Mouse (Mus musculus): ENCODE measurements around the gene Rps6kl1. TPM values are rescaled to one million over a fixed set of nuclear protein-coding genes. Genes with fewer than 3 reads are reported as not detected.
A peak's percentile ranks its signal among the peaks of the same experiment; 100 is the strongest.
"Not testable (repeated sequence)": the region's sequence is repeated elsewhere in the genome, so short reads cannot be mapped to it uniquely, and the experiment has no call there.

Gene Rps6kl1
- total RNA-seq, 2 experiments from 2014 or later = 0.64 to 1.1 TPM

DNA sequence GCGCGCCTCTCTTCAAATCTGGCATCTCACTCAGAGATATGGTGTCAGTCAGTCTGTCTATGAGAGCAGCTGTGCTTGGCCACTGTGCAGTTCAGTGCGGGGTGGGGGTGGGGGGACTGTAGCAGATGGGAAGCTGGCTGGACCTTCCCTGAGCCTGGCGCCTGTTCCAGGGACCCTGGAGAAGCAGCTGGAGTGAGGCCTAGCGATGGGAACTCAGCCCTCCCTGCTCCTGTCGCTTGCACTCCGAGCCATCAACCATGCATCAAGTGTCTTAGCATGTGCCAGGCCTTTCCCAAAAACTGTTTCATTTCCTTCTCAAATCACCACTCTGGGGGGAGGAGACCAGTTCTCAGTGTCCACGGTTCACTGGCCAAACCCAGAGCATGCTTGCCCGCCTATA is 5.4 kb downstream of the Rps6kl1 start:
- intact Hi-C loops (cut with DNase I) = no loop called here
- peak in 1 of 2 experiments; percentile 72 for DNase-seq

DNA sequence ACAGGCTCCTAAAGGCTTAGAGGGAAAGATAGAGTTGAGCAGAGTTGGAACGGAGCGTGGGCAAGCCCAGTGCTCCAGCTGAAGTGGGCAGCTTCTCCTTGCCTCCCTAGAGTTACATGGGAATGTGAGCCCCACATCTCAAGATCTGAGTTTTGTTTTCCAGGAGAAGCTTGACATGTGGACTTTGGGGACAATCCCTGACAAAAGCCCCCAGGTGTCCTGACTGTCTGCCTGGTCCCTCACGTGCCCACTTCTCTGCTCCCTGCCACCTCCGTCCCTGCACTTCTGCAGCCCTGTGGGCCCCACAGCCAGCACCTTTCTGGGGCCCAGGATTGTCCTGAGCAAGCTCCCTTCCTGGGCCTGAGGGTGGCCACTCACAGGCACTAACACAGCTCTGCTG is 6.2 kb downstream of the Rps6kl1 start:
- DNase-seq = no peak
- intact Hi-C loops (cut with DNase I) = no loop called here

DNA sequence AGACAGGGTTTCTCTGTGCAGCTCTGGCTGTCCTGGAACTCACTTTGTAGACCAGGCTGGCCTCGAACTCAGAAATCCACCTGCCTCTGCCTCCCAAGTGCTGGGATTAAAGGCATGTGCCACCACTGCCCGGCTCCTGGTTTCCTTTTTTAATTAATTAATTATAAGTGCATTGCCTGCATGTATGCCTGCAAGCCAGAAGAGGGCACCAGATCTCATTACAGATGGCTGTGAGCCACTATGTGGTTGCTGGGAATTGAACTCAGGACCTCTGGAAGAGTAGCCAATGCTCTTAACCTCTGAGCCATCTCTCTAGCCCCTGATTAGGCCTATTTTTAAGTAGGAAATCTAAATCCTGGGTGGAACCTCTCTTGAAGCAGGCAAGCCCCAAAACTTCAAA is 6.8 kb downstream of the Rps6kl1 start:
- intact Hi-C loops (cut with DNase I) = not testable (repeated sequence)

DNA sequence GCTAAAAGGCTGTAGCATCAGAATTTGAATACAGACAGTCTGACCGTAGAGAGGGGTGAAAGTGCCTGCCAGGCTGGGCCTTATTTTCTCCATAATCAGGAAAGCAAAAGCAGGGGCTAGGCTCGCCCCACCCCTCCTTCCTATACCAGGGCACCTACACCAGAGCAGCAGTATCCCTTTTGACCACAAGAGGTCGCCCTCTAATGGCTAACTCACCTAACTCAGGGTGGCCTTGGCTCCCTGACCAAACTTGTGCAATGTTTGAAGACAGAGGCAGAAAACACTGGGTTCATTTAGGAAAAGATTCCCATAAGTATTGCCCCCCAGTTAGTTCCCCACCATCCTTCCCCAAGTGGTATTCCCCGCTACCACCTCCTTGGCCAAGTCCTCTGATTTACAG is 8.3 kb downstream of the Rps6kl1 start:
- intact Hi-C loops (cut with DNase I) = loop anchor here (1.0 kb wide), 1 partner anchor 162 kb away; no protein-coding TSS in a partner anchor
- DNase-seq = peak; percentile 68 to 86

More for the DNA sequence above, 6.8 kb downstream of the Rps6kl1 start:
- not testable (repeated sequence) for DNase-seq

DNA sequence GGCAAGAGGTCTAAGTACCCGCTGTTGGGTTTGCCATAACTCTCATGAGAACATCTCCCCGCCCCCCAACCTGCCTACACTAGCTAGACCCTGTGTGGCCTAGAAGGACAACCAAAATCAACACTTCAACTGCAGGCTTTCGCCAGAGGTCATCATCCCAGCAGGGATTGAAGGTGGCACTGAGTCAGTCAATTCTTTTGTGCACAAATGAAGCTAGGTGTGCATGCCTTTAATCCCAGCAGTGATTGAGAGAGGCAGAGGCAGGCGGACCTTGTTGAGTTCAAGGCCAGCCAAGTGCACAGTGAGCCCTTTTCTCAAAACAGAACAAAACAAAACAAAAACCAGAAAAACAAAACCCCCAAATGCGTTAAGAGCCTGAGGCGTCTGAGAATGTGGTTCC is 10.0 kb downstream of the Rps6kl1 start:
- intact Hi-C loops (cut with DNase I) = no loop called here

DNA sequence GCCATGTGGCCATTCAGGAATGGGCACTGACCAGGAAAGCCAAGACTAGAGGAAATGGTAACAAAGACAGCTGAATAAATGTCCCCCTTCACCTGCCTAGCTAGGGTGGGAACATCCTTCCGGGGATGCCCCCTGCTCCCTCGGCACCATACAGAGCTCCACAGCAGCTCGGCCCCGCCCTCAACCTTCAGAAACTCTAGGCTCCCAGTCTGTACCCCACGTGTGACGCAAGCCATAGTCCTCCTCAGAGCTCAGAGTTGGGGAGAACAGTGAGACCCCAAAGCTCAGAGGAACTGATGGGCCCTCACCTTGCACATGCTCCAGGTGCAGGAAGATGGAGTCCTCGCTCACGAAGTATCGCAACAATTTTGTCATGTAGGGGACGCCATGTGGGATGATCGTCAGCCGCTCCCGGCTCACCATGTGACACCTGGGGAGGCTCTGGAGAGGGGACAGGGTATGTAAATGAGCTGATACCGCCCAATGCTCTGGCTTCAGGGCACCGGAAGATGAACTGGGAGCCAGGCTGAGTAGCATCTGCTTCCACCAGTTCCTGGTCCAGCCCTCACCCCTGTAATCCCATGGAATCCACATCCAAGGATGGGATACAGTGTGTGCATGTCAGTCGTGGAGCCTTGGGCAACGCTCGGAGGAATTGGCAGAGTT is 10.9 kb downstream of the Rps6kl1 start:
- no peak for DNase-seq
- intact Hi-C loops (cut with DNase I) = no loop called here

More for the DNA sequence above, 10.0 kb downstream of the Rps6kl1 start:
- no peak for DNase-seq

DNA sequence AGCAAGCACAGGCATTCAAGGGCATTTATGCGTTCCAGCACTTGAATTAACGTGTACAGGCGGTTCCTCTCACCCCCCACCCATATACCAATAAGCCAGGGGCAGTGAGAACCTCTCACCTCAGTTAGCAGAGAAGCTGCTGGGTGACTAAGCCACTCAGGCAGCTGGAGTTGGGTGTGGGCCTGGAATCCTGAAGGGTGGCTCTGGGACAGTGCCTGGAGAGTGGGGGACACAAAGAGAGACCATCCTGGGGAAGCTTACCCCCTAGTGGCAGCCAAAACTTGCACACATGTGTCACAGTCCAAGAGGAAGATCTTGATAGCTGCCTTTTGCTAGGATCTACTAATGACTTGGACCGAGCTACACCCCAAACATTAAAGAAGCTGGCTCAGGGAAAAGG is 14.4 kb downstream of the Rps6kl1 start:
- intact Hi-C loops (cut with DNase I) = no loop called here
- no peak for DNase-seq

DNA sequence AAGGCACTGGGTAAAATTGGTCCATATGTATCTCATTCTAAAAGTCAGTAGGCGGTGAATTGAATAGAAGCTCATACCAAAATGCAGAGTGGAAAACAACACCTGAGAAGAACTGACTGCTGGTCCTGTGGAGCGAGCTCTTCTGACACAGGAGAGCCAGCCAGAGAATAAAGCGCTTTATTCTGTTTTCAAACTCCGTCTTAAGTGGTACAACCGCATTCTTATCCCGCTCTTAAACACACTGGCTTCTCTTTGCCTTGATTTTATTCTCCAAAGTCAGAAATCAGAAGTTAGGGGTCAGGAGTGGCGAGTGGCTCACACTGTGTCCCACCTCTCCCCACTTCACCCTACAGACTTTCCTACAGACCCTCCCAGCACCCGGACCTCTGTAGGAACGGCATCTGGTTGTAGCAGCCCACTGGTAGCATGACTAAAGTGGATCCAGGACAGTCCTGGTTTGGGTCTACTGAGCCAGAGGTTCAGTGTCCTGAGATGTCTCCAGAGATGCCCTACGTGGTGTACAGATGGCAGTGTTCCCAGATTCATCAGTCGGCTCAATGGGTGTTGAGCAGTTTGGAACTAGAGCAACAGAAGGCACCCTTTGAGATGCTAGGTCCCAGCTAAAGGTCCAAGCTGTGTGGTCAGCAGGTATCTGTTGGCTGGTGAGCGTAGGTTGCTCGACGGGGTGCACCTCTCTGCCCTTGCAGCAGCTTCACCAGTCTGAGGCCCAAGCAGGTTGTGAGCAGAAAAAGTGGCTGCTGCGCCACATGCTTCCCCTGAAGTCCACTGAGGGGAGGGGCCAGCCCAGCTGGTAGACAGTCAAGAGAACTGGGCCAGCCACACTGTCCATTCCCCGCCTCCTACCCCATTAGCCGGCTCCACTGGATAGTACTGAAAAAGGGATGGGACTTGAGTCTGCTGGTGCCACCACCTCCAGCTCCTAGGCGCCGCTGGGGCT is 15.3 kb downstream of the Rps6kl1 start:
- intact Hi-C loops (cut with DNase I) = no loop called here
- no peak for DNase-seq

DNA sequence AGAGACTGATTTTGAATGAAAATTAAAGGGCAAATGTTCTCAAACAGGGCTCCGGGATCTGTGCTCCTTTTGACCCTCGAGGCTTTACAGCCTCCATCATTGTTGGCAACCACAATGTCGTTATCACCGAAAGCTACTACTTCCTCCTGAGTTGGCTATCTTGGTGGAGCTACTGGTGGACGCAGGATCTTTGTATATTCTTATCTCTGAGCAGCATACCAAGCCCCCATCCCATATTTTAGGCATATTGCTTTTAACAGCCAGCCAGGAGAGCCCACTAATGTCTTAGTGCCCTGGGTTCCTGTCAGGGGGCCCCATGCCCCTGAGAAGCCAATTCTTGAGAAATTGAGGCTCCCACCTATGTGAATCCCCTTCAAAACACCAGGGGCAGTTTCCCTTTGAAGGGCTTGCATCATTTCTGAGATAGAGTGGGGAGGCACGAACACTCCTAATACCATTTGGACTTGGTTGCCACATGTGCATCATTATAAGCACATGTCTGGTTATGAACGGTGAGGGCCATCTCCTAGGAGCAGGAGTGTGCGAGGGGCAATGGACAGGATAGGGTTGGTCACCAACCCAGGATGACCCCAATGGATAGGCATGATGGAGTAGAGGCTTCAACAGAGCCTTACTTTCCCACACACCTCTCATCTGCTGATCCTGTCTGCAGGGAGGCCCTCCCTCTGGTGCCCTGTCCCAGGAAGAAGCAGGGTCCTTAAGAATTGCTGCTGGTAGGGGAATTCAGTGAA is 16.8 kb downstream of the Rps6kl1 start:
- DNase-seq = no peak
- intact Hi-C loops (cut with DNase I) = no loop called here

DNA sequence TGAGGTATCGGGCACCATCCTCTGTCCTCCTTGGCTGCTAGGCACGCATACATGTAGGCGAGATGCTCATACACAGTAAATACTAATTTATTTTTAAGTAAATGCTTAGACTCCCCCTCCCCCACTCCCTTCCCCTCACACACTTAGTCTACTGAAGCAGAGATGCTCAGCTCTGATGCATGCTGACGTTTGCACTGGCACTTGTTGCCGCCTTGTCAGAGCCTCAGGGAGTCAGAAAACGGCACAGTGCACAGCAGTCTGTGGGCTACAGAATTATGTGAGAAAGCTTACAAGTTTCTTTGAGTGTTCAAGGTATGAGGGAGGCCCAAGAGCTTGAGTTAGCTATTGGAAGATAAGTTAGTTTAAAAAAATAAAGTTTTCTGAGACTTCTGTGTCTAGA is 19.7 kb downstream of the Rps6kl1 start:
- intact Hi-C loops (cut with DNase I) = no loop called here
- no peak for DNase-seq

DNA sequence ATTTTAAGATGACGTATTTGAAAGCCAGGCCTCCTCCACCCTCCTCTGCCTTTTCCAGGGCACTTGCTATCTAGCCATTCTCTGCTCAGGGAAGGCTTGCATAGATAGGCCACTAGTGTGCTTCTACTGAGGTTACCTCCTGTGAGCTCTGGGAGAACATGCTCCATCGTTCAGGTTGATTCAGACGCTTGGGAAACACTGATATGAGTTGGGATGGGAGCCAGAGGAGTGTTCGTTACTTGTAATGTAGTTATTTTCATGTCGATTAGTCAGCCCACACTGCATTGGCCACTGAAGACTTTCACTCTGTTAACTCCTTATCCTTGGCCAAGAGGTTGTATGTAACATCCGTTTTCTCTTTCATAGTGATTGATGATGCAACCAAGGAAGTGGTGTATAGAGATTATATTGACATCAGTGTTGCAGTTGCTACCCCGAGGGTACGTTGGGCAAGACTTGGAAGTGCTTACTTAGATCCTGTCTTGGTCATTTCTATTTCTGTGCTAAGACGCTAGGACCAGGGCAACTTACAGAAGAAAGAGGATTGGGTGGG is 21.6 kb downstream of the Rps6kl1 start:
- intact Hi-C loops (cut with DNase I) = no loop called here
- DNase-seq = no peak

DNA sequence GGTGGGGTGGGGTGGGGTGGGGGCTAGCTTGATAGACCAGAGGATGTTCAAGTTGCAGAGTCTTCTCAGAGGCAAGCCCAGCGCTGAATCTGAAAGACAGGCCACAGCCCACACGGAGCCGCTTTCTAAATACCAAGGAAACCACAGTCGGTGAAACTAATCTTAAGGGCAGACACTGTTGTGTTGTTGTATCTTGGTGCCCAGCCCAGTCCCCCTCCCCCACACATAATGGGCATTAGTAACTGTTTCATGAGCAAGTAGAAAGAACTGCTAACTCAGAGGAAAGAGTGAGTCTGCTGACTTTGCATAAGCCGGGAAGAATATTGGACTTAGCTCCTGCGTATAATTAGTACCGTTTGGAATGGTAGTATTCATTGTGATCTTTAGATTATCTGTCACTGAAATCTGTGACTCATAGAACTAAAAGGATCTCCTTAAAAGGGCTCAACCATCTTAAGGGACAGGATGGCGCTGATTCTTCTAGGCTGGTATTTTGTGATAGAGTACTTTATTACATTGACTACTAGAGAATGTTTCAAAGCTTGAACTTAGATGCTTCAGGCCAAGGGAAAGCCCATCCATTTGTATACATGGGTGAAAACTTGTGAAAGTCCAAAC is 24.0 kb downstream of the Rps6kl1 start:
- DNase-seq = no peak
- intact Hi-C loops (cut with DNase I) = no loop called here

DNA sequence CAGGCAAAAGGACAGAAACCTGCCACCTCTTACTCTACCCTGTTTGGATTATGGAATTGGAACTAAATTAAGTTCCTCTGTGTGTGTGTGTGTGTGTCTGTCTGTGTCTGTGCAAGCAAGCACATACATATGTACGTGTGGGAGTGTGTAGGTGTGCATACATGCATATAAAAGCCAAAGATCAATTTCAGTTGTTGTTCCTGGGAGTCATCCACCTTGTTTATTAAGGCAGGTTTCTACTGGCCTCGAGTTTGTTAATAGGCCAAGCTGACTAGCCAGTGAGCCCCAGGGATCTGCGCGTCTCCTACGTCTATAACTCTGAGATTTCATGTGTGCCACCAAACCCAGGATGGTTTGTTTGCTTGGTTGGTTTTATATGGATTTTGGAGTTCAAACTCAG is 26.3 kb downstream of the Rps6kl1 start:
- intact Hi-C loops (cut with DNase I) = no loop called here
- no peak for DNase-seq

DNA sequence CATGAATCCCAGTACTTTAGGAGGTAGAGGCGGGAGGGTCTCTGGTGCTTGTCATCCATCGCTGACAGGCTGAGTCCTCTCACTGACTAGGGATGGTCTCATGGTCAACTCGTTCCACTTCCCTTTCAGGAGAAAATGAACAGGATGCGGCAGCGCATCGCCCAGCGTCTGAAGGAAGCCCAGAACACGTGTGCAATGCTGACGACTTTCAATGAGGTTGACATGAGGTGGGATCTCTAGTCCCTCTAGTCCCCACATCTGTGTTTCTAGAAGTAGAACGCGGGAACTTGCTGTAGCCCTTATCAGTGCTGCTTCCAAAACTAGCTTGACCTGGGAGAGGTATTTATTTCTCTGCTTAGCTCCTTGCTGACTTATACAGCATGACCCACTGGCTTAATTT is 27.4 kb downstream of the Rps6kl1 start:
- intact Hi-C loops (cut with DNase I) = no loop called here
- no peak for DNase-seq

DNA sequence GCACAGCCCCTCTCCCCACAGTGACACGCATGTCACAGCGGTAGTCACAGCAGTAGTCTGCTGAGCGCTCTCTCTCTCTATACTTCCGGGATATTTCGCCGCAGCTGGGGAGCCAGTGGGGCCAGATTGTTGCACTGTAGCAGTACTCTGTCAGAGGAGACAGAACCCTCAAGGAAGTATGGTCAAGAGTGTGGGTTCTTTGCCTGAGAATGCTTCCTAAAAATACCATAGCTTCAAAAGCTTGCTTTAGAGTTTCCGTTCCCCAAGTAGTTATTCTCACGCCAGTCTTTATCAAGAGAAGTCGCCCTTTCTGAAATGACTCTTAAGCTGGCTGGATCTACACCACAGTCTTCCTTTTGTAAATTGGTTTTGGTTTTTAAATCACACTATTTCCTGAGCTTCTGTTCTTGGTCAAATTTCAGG is 27.9 kb downstream of the Rps6kl1 start:
- intact Hi-C loops (cut with DNase I) = no loop called here
- no peak for DNase-seq

DNA sequence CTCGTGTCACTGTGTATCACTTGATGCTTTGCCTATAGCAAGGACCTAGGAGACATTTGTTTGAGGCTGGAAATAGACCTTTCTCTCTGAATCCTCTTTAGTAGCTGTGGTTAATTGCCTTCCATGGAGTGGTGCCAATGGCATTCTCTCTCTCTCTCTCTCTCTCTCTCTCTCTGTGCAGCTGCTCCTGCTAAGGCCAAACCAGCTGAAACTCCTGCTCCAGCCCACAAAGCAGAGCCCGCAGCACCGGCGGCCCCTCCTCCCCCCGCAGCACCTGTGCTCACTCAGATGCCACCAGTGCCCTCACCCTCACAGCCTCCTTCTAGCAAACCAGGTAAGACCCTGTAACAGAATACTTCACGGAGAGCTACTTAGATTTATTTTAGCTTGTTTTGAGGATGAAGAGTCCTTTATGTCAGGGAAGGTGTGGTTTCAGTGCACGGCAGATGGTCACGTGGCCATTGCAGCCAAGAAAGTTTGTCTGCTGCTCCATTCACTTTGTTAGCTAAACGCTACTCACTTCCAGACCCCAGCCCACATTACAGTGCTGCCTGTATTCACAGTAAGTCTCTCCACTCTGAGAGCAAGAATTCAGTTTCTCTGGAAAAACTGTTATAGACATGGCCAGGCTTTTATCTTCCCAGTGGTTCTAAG is 29.1 kb downstream of the Rps6kl1 start:
- intact Hi-C loops (cut with DNase I) = no loop called here
- DNase-seq = no peak

DNA sequence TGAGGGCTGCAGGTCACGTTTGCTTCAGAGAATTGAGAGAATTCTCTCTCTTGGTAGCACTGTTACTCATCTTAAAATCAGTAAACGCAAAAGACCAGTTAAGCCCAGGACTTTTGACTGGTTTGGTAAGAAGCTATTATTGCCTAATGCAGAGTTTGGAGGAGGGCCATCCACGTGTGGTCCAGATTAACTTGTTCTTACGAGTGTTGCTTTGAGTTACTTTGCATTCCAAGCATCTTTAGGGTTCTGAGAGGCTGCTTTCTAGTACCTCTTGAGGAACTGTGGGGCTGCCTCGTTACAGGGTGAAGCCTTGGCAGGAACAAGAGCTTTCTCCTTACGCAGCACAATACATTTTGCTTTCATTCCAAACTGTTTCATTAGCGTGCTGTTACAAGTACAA is 35.4 kb downstream of the Rps6kl1 start:
- intact Hi-C loops (cut with DNase I) = no loop called here
- no peak for DNase-seq

DNA sequence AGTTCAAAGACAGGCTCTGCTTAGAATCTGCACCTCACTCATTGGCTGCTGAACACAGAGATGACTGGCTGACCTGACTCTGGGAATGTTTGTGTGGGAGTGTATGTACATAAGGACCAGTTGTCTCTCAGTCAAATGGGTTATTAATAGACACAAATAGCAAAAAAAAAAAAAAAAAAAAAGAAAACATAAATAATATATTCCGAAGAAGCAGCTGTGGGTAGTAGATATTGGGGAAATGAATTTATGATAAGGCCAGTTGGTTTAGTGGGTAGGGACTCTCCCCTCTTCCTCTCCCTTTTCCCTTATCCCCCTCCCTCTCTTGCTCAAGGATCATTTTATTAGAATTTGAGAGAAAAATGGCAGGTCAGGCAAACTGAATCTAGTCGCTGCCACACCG is 37.1 kb downstream of the Rps6kl1 start:
- intact Hi-C loops (cut with DNase I) = no loop called here
- no peak for DNase-seq

DNA sequence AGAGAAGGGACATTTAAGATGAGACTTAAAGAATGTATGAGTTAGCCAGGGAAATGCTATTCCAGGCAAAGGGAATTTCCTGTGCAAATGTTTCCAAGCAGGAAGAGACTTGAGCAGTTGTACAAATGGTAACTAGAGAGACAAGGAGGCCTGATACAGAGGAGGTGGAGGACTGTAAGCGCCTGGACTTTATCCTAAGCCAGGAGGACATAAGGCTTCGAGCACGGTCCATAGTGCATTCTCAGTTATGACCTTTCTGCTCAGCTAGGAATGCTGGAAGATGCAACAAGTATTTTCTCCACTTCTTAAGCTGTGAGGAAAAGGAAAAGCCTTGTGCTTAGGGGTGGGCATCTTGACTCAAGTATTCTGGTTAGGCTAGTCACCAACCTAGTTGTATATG is 37.7 kb downstream of the Rps6kl1 start:
- no peak for DNase-seq
- intact Hi-C loops (cut with DNase I) = no loop called here
